Mouse (Mus musculus) liver, embryonic 16.5 days (tissue): ENCODE results near the gene Il17rd. TPM values are rescaled to one million over a fixed set of nuclear protein-coding genes. Genes with fewer than 3 reads are reported as not detected.
A peak's percentile ranks its signal among the peaks of the same experiment; 100 is the strongest.

Source experiments
- ATAC-seq: fragments of 200-750 bp; cut with Nextera tagmentation; 2 replicates; pipeline ENCODE4 v1.8.0; 2017; ENCODE audit warnings: low read depth, mild to moderate bottlenecking, moderate number of reproducible peaks, moderate library complexity
- H3K27ac ChIP-seq: fragments of 300-500 bp; sonication (generic); 2 replicates; pipeline ENCODE4 v1.5.1; 2014; ENCODE audit warnings: mild to moderate bottlenecking, low read length
- H3K27me3 ChIP-seq: fragments of 300-500 bp; sonication (generic); 2 replicates; pipeline ENCODE4 v1.6.1; 2014; ENCODE audit warnings: low read depth, low read length, mixed read lengths; ENCODE audit not compliant: control insufficient read depth, insufficient read depth
- H3K36me3 ChIP-seq: fragments of 300-500 bp; sonication (generic); 2 replicates; pipeline ENCODE4 v1.6.1; 2014; ENCODE audit warnings: mild to moderate bottlenecking; ENCODE audit not compliant: control insufficient read depth, insufficient read depth
- H3K4me1 ChIP-seq: fragments of 300-500 bp; sonication (generic); 2 replicates; pipeline ENCODE4 v1.6.1; 2014; ENCODE audit warnings: low read depth, low read length, mixed read lengths; ENCODE audit not compliant: control insufficient read depth
- H3K4me2 ChIP-seq: fragments of 300-500 bp; sonication (generic); 2 replicates; pipeline ENCODE4 v1.6.1; 2014; ENCODE audit warnings: low read depth, low read length, mixed read lengths
- H3K4me3 ChIP-seq: fragments of 300-500 bp; sonication (generic); 2 replicates; pipeline ENCODE4 v1.5.1; 2014; ENCODE audit warnings: low read depth, mild to moderate bottlenecking, low read length
- H3K9ac ChIP-seq: fragments of 300-500 bp; sonication (generic); 2 replicates; pipeline ENCODE4 v1.6.1; 2014; ENCODE audit warnings: low read depth, low read length
- H3K9me3 ChIP-seq: fragments of 300-500 bp; sonication (generic); replicated peaks from 2 replicates; pipeline ENCODE4 v1.6.1; 2016; ENCODE audit warnings: low read length; ENCODE audit not compliant: control insufficient read depth
- WGBS: fragments of 180-500 bp; shearing (Covaris S2); extraction: QIAGEN DNeasy Blood & Tissue Kit; methylation state at CpG from one replicate; pipeline ENCODE4 v1.1.7; 2014; ENCODE audit not compliant: insufficient replicate concordance; 5-methylcytosine and 5-hydroxymethylcytosine counted together
- polyA plus RNA-seq: library from polyadenylated mRNA; unstranded; fragments of >200 nt; fragmentation: Nextera tagmentation; extraction: Ambion mirVana; gene quantifications from 2 replicates; pipeline ENCODE4 v1.2.1, GENCODE M21; 2015

Gene Il17rd
- polyA plus RNA-seq, result 0.16 and 0.25 TPM in 2 replicates

- peak; percentile 74 for ATAC-seq
- H3K27ac ChIP-seq, result no peak within 1 kb of the TSS
- H3K9me3 ChIP-seq, result no peaks in the 10 kb centered on the region
- H3K27me3 ChIP-seq, result peaks cover 46% of the 10 kb centered on the region
- WGBS, result 0% methylated on average over 29 of the region's 29 CpGs
- no peaks in the 10 kb centered on the region for H3K36me3 ChIP-seq
- peak within 1 kb of the TSS; percentile 45 for H3K9ac ChIP-seq
- H3K4me1 ChIP-seq, result no peaks in the 10 kb centered on the region; the same call in 1 of the 2 replicates
- H3K4me2 ChIP-seq, result peak within 1 kb of the TSS; percentile 80
- H3K4me3 ChIP-seq, result peak within 1 kb of the TSS; percentile 66
These were observed at the start of gene Il17rd for GRCm38 (mm10) chr14:27038783-27039182. Gene Il17rd (plus strand): TSS chr14:27038941.

- Histone ChIP-seq H3K4me3 (no peak overlapping the region), H3K9ac (no peak overlapping the region), H3K36me3 (no peaks in the 10 kb centered on the region), H3K27ac (no peak overlapping the region), H3K27me3 (no peaks in the 10 kb centered on the region), H3K4me1 (peaks cover 5% of the 10 kb centered on the region), H3K4me2 (no peak overlapping the region), H3K9me3 (no peaks in the 10 kb centered on the region)
- 70% methylated on average over 18 of the region's 18 CpGs for WGBS
- no peak for ATAC-seq
These were observed 47.1 kb upstream of the Il17rd start for GRCm38 (mm10) chr14:26991622-26992021.

DNA sequence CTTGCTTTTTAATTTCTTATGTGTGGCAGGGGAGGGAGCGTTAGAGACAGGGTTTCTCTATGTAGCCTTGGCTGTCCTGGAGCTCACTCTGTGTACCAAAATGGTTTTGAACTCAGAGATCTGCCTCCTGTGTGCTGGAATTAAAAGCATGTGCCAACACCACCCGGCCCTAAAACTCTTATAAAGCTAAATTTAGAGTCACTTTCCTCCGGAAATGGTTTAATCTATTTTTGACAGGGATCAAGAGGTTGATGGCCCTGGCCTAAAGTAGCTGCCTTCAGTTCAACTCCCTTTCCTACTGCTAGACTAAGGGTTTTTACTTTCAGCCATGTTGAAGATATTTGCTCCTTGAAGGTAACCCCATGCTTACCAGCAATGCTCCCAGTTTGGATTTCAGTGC is 45.3 kb upstream of the Il17rd start:
- no peaks in the 10 kb centered on the region for H3K9me3 ChIP-seq
- H3K9ac ChIP-seq, result no peak overlapping the region
- H3K4me1 ChIP-seq, result peaks cover 5% of the 10 kb centered on the region
- H3K27me3 ChIP-seq, result no peaks in the 10 kb centered on the region
- H3K4me3 ChIP-seq, result no peak overlapping the region
- no peak overlapping the region for H3K27ac ChIP-seq
- H3K4me2 ChIP-seq, result no peak overlapping the region
- H3K36me3 ChIP-seq, result no peaks in the 10 kb centered on the region
- 30% methylated on average over 3 of the region's 3 CpGs for WGBS
- no peak for ATAC-seq

DNA sequence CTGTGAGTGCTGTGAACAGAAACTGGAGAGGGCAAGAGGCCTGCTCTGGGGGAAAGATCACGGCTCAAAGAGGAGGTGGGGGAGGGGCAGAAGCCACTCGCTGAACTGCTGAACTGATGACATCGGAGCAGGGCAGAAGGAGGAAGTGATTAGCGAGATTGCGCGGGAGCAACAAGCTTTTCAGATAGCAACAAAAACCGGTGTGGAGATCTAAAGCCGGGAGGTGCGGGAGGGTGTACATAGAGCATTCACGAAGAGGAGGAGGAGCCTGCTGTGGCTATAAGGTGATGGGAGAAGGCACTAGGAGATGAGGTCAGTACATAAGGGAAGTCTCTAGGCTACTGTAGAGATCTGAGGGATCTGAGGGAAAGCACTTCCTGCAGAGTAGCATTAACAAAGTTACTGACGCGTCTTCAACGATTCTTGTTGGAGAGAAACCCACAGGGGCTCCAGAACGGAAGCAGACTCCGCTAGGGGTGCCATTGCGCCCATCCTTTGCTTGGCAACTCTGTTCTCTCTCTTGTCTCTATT is 44.5 kb upstream of the Il17rd start, which contains the start of gene Hesx1:
Hesx1 (plus strand) TSS at position 206 of the 531 bp plus-strand sequence.
- Histone ChIP-seq H3K4me3 (peak within 1 kb of the TSS; percentile 29), H3K9ac (no peak within 1 kb of the TSS), H3K27me3 (no peaks in the 10 kb centered on the region), H3K4me2 (peak within 1 kb of the TSS; percentile 48), H3K4me1 (peaks cover 5% of the 10 kb centered on the region), H3K27ac (no peak within 1 kb of the TSS), H3K36me3 (no peaks in the 10 kb centered on the region), H3K9me3 (no peaks in the 10 kb centered on the region)
- peak; percentile 32; the same call in 1 of the 2 replicates for ATAC-seq
- WGBS, result 2% methylated on average over 16 of the region's 16 CpGs

DNA sequence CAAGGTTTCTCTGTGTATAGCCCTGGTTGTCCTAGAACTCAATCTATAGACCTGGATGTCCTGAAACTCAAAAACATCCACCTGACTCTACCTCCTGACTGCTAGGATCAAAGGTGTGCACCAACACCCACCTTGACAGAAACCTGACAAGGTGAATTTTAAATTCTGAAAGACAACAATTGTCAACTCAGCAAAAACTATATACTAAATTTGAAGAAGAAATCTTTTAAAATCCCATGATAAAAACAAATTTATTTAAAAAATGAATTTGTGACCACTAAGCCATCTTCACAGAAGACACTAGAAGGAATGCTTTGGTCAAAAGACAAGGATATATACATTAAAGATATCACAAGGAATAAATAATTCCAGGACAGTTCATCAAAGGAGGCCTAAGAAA is 42.5 kb upstream of the Il17rd start:
- no peak for ATAC-seq
- Histone ChIP-seq H3K27ac (no peak overlapping the region), H3K9me3 (no peaks in the 10 kb centered on the region), H3K9ac (no peak overlapping the region), H3K4me3 (no peak overlapping the region), H3K4me2 (no peak overlapping the region), H3K4me1 (peaks cover 7% of the 10 kb centered on the region), H3K27me3 (no peaks in the 10 kb centered on the region), H3K36me3 (no peaks in the 10 kb centered on the region)

DNA sequence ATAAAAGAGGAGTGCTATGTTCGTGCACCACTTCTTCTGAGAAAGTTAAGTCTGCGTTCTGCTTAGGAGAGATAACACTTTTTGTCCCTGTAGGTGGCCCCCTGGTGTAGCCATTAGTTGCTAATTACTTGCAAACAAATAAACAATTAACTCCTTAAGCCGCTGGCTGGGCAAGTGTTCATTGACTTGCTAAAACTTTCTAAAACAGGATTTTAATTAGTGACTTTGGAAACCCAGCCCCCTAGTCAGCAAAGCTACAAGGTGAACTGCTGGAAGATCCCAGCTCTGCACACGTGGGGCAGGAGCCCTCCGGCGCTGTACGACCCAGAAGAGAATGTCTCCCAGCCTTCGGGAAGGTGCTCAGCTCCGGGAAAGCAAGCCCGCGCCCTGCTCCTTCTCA is 38.4 kb upstream of the Il17rd start:
- 5% methylated on average over 11 of the region's 11 CpGs for WGBS
- no peaks in the 10 kb centered on the region for H3K36me3 ChIP-seq
- peak overlapping the region; percentile 62 for H3K4me2 ChIP-seq
- no peaks in the 10 kb centered on the region for H3K27me3 ChIP-seq
- H3K4me3 ChIP-seq, result peak overlapping the region; percentile 58
- peaks cover 2% of the 10 kb centered on the region for H3K4me1 ChIP-seq
- H3K9ac ChIP-seq, result peak overlapping the region; percentile 52
- H3K9me3 ChIP-seq, result no peaks in the 10 kb centered on the region
- peak overlapping the region; percentile 30; the same call in 1 of the 2 replicates for H3K27ac ChIP-seq
- peak; percentile 73 for ATAC-seq

DNA sequence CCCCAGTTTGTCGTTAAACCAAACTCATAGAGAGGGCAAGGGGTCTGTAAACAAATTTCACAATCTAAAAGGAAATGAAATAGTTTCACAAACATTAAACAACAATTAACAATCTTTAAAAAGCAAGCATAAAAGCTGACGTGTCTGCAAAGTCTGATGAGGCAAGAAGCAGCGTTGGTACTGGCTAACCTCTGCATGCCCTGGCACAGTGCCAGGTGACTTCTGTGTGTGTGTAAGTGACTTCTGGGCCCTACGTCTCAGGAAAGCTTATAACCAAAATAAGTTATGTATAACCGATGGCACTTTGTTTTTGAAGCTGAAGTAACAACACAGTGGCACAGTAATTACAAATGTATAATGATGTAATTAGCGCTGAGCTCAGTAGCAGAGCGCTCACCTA is 33.8 kb upstream of the Il17rd start:
- H3K4me3 ChIP-seq, result no peak overlapping the region
- no peak overlapping the region for H3K4me2 ChIP-seq
- no peak overlapping the region for H3K27ac ChIP-seq
- H3K4me1 ChIP-seq, result peaks cover under 1% of the 10 kb centered on the region
- no peak for ATAC-seq
- no peaks in the 10 kb centered on the region for H3K9me3 ChIP-seq
- 71% methylated on average over 7 of the region's 7 CpGs for WGBS
- H3K27me3 ChIP-seq, result no peaks in the 10 kb centered on the region
- H3K36me3 ChIP-seq, result no peaks in the 10 kb centered on the region
- H3K9ac ChIP-seq, result no peak overlapping the region

- Histone ChIP-seq H3K9me3 (no peaks in the 10 kb centered on the region), H3K4me2 (no peak overlapping the region), H3K4me3 (no peak overlapping the region), H3K4me1 (no peaks in the 10 kb centered on the region), H3K36me3 (no peaks in the 10 kb centered on the region), H3K9ac (no peak overlapping the region), H3K27ac (no peak overlapping the region), H3K27me3 (no peaks in the 10 kb centered on the region)
- 26% methylated on average over 6 of the region's 6 CpGs for WGBS
- ATAC-seq, result no peak
These were observed 32.8 kb upstream of the Il17rd start for GRCm38 (mm10) chr14:27005937-27006336.

DNA sequence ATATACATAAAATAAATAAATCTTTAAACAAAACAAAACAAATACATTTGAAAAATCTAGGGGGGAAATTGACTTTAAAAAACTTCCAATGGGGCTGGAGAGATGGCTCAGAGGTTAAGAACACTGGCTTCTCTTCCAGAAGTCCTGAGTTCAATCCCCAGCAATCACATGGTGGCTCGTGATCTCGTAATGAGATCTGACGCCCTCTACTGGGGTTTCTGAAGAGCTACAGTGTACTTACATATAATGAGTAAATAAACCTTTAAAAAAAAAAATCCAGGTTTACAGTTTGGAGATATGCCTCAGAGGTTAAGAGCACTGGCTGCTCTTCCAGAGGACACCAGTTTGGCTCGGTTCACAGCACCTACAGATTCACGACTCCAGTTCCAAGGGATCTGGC is 27.2 kb upstream of the Il17rd start:
- Histone ChIP-seq H3K4me1 (no peaks in the 10 kb centered on the region), H3K36me3 (no peaks in the 10 kb centered on the region), H3K9me3 (no peaks in the 10 kb centered on the region), H3K9ac (no peak overlapping the region), H3K27ac (no peak overlapping the region), H3K27me3 (no peaks in the 10 kb centered on the region), H3K4me3 (no peak overlapping the region), H3K4me2 (no peak overlapping the region)
- WGBS, result 59% methylated on average over 5 of the region's 5 CpGs
- no peak for ATAC-seq
